Mouse (Mus musculus) lung, adult 2 months (tissue): ENCODE measurements around the gene Adm. TPM values are rescaled to one million over a fixed set of nuclear protein-coding genes. Genes with fewer than 3 reads are reported as not detected.
A peak's percentile ranks its signal among the peaks of the same experiment; 100 is the strongest.

Experiments used
- DNase-seq: peaks from one replicate; pipeline ENCODE4 v3.0.0; 2022
- H3K4me1 ChIP-seq: fragments of 200-500 bp; 2 replicates; pipeline ENCODE4 v1.6.1; 2011; ENCODE audit warnings: low read length; ENCODE audit not compliant: control insufficient read depth, insufficient read depth
- H3K4me3 ChIP-seq: fragments of 200-500 bp; replicated peaks from 2 replicates; pipeline ENCODE3; 2011; ENCODE audit warnings: low read depth, mild to moderate bottlenecking, control low read depth, low read length; ENCODE audit errors: extremely low read depth
- CTCF ChIP-seq: fragments of 200-500 bp; IDR thresholded peaks from 2 replicates; pipeline ENCODE4 v1.5.1; 2011; ENCODE audit warnings: mild to moderate bottlenecking, low read length, control low read depth; ENCODE audit not compliant: insufficient read depth
- POLR2A ChIP-seq: fragments of 200-500 bp; IDR thresholded peaks from 2 replicates; pipeline ENCODE4 v1.6.1; 2011; ENCODE audit warnings: low read depth, mild to moderate bottlenecking, control low read depth, low read length, borderline replicate concordance; ENCODE audit errors: extremely low read depth
- WGBS: fragments of 180-500 bp; shearing (Covaris S2); methylation state at CpG from one replicate; pipeline ENCODE4 v1.1.7; 2018; 5-methylcytosine and 5-hydroxymethylcytosine counted together
- polyA plus RNA-seq: library from polyadenylated mRNA; depleted of rRNA; stranded (reverse); fragments of >200 nt; gene quantifications from 2 replicates; pipeline ENCODE4 v1.2.3, GENCODE M21; 2012

Gene Adm
- polyA plus RNA-seq, 1 experiment: 11.3 TPM

DNA sequence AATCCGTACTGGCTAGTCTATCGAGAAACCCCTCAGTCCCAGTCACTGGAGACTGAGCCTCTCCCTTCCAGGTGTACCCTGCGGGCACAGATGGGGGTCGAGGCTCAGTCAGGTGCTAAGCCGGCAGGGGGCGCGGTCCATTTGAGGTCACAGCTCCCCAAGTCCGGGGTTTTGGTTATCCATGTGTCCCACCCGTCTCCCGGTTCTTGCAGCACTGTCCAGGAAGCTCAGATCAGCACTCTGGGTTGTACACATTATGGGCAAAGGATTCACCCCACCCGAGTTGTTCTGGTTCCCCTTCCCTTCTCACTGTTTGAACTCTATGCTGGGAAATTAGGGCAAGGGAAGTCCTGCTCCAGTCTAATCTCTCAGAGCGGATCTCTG lies 370 bp upstream of the Adm start:
- no peak for DNase-seq
- peak overlapping the region; percentile 37 for H3K4me3 ChIP-seq
- 2% methylated on average over 12 of the region's 12 CpGs for WGBS
- H3K4me1 ChIP-seq: peaks cover 13% of the 10 kb centered on the region
- TF ChIP-seq CTCF (no peak), POLR2A (no peak)

DNA sequence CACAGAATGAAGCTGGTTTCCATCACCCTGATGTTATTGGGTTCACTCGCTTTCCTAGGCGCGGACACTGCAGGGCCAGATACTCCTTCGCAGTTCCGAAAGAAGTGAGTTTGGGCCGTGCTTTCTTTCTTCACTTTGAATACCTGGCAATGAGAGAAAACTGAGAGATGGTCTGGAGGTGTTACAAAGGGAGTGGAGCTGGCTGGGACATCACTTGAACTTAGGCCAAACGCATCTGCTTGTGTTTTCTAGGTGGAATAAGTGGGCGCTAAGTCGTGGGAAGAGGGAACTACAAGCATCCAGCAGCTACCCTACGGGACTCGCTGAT lies 776 bp downstream of the Adm start:
- Histone ChIP-seq H3K4me1 (peaks cover 13% of the 10 kb centered on the region), H3K4me3 (peak overlapping the region; percentile 51)
- DNase-seq: no peak
- WGBS: 1% methylated on average over 11 of the region's 11 CpGs
- TF ChIP-seq CTCF (no peak), POLR2A (0 out of 2 replicates have a peak, but pooled peaks have one; percentile 6)

DNA sequence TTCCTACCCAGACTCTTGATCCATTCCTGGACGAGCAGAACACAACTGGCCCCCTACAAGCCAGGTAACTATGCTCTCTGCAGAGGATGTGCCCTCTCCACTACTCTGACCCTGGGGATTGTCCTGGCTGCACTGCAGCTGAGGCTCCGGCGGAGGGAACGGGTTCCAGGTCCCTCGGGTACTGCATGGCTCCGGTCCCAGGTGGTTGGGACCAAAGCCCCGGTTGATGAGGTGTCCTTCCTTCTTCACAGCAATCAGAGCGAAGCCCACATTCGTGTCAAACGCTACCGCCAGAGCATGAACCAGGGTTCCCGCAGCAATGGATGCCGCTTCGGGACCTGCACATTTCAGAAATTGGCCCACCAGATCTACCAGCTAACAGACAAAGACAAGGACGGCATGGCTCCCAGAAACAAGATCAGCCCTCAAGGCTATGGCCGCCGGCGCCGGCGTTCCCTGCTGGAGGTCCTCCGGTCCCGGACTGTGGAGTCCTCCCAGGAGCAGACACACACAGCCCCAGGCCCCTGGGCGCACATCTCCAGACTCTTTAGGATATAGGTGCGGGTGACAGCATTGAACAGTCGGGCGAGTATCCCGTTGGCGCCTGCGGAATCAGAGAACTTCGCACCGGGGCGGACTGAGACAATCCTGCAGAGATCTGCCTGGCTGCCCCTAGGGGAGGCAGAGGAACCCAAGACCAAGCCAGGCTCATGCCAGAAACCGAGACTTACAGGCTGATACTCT lies 1.3 kb downstream of the Adm start:
- Histone ChIP-seq H3K4me3 (peak overlapping the region; percentile 51), H3K4me1 (peaks cover 13% of the 10 kb centered on the region)
- DNase-seq: peak; percentile 49
- peak; percentile 34 for TF ChIP-seq CTCF
- TF ChIP-seq POLR2A: no peak
- WGBS: 2% methylated on average over 33 of the region's 33 CpGs

DNA sequence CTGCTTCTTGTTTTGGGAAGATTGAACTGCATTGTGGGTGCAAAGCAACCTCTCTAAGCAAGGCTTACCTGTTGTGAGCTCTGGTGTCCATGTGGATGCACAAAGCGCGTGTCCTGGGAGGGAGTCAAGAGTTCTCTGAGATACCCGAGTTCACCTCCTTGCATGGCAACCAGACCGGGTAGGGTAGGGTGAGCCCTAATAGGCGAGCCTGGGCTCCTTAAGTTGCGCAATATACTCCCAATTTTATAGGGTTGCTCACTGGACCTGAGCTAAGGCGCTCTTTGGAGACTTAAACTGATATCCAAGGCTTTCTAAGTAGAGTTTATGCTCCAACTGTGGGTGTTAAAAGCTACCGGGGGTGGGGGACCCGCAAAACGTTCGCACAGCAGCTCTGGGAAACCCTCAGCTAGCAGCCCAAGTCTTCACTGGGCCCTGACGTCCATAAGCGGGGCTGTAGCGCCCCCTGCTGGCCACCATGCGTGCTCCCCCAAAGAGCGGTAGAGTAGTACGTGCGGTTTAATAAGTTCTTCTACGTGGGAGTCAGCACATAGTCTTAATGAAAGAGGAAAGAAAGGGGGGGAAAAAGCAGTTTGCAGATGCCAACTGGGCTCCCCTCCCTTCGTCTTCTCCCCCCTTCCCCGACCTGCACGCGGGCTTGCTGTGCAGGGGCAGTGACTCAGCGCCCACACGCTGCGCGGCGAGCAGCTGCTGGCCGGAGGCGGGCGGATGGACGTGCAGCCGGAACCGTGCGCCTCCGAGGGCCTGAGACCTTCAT lies 2.6 kb downstream of the Adm start:
- H3K4me3 ChIP-seq: peak overlapping the region; percentile 67

DNA sequence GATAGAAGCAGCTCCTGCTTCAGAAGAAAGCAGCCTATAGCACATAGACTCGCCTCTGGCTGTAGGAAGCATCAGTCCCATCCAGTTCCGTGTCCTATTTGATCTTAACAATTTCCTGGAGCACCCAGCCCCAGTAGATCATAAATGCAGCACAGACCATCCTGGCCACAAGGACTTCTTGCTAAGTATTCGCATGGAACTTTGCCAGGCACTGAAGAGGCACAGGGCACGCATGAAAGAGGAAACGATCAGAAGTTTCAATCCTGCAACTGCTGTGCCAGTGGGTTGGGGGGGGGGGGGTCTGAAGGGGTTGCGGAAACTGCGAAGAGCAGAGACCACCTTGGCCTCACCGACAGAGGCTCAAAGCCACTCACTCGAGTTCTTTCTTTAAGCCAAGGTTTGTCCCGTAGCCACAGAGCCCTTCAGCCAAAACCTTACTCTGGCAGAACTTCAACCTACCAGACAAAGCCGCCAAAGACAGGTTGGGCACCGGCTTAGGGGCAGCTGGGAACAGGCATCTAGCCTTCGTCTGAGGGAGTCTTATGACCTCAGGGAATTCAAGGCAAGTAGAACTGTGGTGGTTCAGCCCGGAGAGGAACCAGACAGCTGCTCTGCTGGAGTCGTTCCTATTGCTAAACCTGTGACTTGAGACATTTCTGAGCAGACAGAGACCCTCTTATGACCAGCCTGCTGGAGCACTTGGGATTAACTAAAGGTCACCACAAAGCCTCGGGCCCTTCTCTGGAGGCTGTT lies 3.9 kb downstream of the Adm start:
- DNase-seq: no peak
- WGBS: 43% methylated on average over 16 of the region's 16 CpGs
- Histone ChIP-seq H3K4me3 (no peak overlapping the region), H3K4me1 (peaks cover 9% of the 10 kb centered on the region)
- TF ChIP-seq POLR2A (no peak), CTCF (no peak)

More for the DNA sequence above, 2.6 kb downstream of the Adm start:
- no peak for TF ChIP-seq POLR2A
- TF ChIP-seq CTCF: peak; percentile 81
- H3K4me1 ChIP-seq: peaks cover 13% of the 10 kb centered on the region
- 4% methylated on average over 33 of the region's 36 CpGs for WGBS
- DNase-seq: peak; percentile 84

DNA sequence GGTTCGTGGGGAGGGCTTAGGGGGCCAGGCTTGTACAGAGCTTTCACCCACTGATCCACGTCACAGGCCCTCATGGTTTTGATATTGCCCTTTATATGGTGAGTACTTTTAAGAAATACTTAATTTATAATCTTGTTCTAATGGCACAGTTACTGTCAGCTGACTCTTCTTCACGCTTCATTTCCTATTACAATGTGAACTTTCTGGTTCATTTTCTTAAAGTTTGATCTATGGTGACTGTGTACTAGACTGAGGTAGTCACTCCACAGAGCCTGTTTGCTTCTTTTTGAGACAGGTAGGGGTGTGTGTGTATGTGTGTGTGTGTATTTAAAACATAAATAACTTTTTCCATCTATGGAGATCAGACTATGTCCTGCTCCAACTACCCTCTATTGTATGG lies 8.5 kb downstream of the Adm start:
- WGBS: 92% methylated on average over 3 of the region's 3 CpGs

DNA sequence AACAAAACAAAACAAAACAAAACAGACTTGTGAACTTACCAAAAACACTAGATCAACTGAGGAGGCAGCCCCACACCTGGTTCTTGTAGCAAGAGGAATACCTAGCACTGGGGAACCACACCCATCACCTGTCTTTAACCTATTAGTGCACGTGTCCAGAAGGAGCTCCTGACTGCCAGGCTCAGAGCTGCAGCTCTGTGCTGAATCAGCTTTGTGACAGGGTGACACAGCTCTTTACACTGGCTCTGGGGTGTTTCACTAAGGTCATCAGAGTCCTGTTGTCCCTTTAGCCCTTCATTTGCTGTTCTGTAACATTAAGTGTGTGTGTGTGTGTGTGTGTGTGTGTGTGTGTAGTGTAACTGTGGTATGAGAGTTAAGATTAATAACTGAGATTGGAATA lies 9.1 kb downstream of the Adm start:
- Histone ChIP-seq H3K4me1 (no peaks in the 10 kb centered on the region), H3K4me3 (no peak overlapping the region)
- 74% methylated on average over 1 of the region's 1 CpGs for WGBS
- no peak for DNase-seq
- no peak for TF ChIP-seq POLR2A
- TF ChIP-seq CTCF: no peak

More for the DNA sequence above, 8.5 kb downstream of the Adm start:
- TF ChIP-seq POLR2A (no peak), CTCF (no peak)
- H3K4me1 ChIP-seq: no peaks in the 10 kb centered on the region
- no peak overlapping the region for H3K4me3 ChIP-seq
- no peak for DNase-seq

DNA sequence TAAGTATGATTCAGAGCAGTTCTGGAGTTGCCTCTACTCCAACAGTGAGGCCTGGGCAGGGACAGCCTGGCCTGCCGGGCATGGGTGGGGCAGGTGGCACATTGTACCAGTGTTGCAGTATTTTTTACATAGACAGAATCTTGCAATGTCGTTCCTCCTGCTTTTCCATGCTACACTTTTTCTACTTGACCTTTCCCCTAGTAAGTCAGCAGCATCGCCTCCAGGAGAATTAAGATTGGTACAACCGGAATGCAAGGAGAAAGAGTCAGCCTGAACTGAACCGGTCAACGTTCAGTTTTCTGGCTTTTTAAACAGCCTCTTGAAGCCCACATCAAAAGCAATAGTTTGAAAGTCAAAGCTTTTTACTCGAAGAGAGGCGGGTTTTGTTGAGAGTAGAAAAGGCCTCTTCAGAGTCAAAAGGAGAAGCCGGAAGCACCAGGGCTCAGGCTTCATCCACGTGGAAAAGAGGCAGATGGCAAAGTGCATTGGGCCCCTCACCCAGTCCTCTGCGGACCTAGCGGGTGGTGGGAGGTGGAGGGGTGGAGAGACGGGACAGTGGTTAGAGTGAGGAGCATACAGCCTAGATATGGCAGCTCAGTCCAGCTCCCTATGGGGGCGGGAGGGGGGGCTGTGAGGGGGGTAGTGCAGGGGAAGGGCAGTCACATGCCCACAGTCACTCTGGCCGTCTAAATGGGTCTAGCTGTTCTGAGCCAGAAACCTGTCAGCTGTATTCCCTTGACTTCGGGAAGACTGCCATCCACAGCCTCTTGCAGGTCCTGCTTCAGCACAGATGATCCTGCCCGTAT lies 11.0 kb downstream of the Adm start:
- no peak for DNase-seq
- 61% methylated on average over 17 of the region's 17 CpGs for WGBS
- Histone ChIP-seq H3K4me1 (no peaks in the 10 kb centered on the region), H3K4me3 (no peak overlapping the region)
- no peak for TF ChIP-seq POLR2A
- TF ChIP-seq CTCF: no peak
